Mouse (Mus musculus) neural tube, embryonic 13.5 days (tissue): Measurements from ENCODE around the gene Dctd. TPM values are rescaled to one million over a fixed set of nuclear protein-coding genes. Genes with fewer than 3 reads are reported as not detected.

Experiments
- ATAC-seq: fragments of 200-750 bp; cut with Nextera tagmentation; 2 replicates; pipeline ENCODE4 v1.8.0; 2017; ENCODE audit warnings: low read depth, mild to moderate bottlenecking, moderate TSS enrichment, moderate library complexity
- H3K27ac ChIP-seq: fragments of 300-500 bp; sonication (generic); replicated peaks from 2 replicates; pipeline ENCODE4 v1.5.1; 2015; ENCODE audit warnings: moderate library complexity, mild to moderate bottlenecking, inconsistent platforms
- H3K27me3 ChIP-seq: fragments of 300-500 bp; sonication (generic); 2 replicates; pipeline ENCODE4 v1.6.1; 2015; ENCODE audit warnings: mild to moderate bottlenecking, inconsistent platforms
- H3K36me3 ChIP-seq: fragments of 300-500 bp; sonication (generic); 2 replicates; pipeline ENCODE4 v1.6.1; 2015; ENCODE audit warnings: mild to moderate bottlenecking, inconsistent platforms
- H3K4me1 ChIP-seq: fragments of 300-500 bp; sonication (generic); replicated peaks from 2 replicates; pipeline ENCODE4 v1.6.1; 2015; ENCODE audit warnings: inconsistent platforms
- H3K4me2 ChIP-seq: fragments of 300-500 bp; sonication (generic); 2 replicates; pipeline ENCODE4 v1.6.1; 2015; ENCODE audit warnings: inconsistent platforms, mild to moderate bottlenecking, moderate library complexity
- H3K4me3 ChIP-seq: fragments of 300-500 bp; sonication (generic); 2 replicates; pipeline ENCODE4 v1.5.1; 2015; ENCODE audit warnings: mild to moderate bottlenecking, inconsistent platforms
- H3K9ac ChIP-seq: fragments of 300-500 bp; sonication (generic); 2 replicates; pipeline ENCODE4 v1.6.1; 2015; ENCODE audit warnings: moderate library complexity, mild to moderate bottlenecking, inconsistent platforms
- H3K9me3 ChIP-seq: fragments of 300-500 bp; sonication (generic); 2 replicates; pipeline ENCODE4 v1.6.1; 2016; ENCODE audit warnings: inconsistent platforms
- WGBS: fragments of 180-500 bp; shearing (Covaris S2); methylation state at CpG from one replicate; pipeline ENCODE4 v1.1.7; 2015; 5-methylcytosine and 5-hydroxymethylcytosine counted together
- polyA plus RNA-seq: library from polyadenylated mRNA; unstranded; fragments of >200 nt; fragmentation: Nextera tagmentation; extraction: Ambion mirVana; gene quantifications from 2 replicates; pipeline ENCODE4 v1.2.1, GENCODE M21; 2015

Gene Dctd
- polyA plus RNA-seq, 1 experiment from 2014 or later, result 10.4 TPM

GRCm38 (mm10) chr8:48199171-48199570 is 100.3 kb downstream of the Dctd start:
- WGBS, result 93% methylated on average over 9 of the region's 9 CpGs
- Histone ChIP-seq H3K9ac (no peak overlapping the region), H3K4me3 (no peak overlapping the region), H3K9me3 (no peaks in the 10 kb centered on the region; the same call in 1 of the 2 replicates), H3K4me1 (peaks cover 14% of the 10 kb centered on the region), H3K36me3 (no peaks in the 10 kb centered on the region), H3K27ac (no peak overlapping the region), H3K4me2 (no peak overlapping the region), H3K27me3 (no peaks in the 10 kb centered on the region)
- no peak for ATAC-seq

- Histone ChIP-seq H3K36me3 (no peaks in the 10 kb centered on the region), H3K27ac (no peak overlapping the region), H3K4me3 (no peak overlapping the region), H3K4me1 (peaks cover 26% of the 10 kb centered on the region), H3K9me3 (no peaks in the 10 kb centered on the region), H3K4me2 (no peak overlapping the region), H3K27me3 (no peaks in the 10 kb centered on the region), H3K9ac (no peak overlapping the region)
- WGBS, result 64% methylated on average over 3 of the region's 3 CpGs
- ATAC-seq, result no peak
Measured at GRCm38 (mm10) chr8:48202632-48203031, 103.7 kb downstream of the Dctd start.

Other genes starting within 250 kb of the Dctd start
- gene Wwc2, start 108.2 kb upstream of the Dctd start, polyA plus RNA-seq, result 6.7 and 6.8 TPM in 2 replicates